Mouse (Mus musculus) neural tube, embryonic 15.5 days (tissue): ENCODE results near the gene Gm10912. TPM values are rescaled to one million over a fixed set of nuclear protein-coding genes. Genes with fewer than 3 reads are reported as not detected.
"Not testable (repeated sequence)": the region's sequence is repeated elsewhere in the genome, so short reads cannot be mapped to it uniquely, and the experiment has no call there.

Experiments
- ATAC-seq: fragments of 200-750 bp; cut with Nextera tagmentation; 2 replicates; pipeline ENCODE4 v1.8.0; 2017; ENCODE audit warnings: mild to moderate bottlenecking, moderate TSS enrichment, moderate library complexity; ENCODE audit not compliant: low FRiP score
- H3K27ac ChIP-seq: fragments of 300-500 bp; sonication (generic); replicated peaks from 2 replicates; pipeline ENCODE4 v1.5.1; 2015; ENCODE audit warnings: mild to moderate bottlenecking, inconsistent platforms
- H3K27me3 ChIP-seq: fragments of 300-500 bp; sonication (generic); replicated peaks from 2 replicates; pipeline ENCODE4 v1.6.1; 2015; ENCODE audit warnings: inconsistent platforms
- H3K36me3 ChIP-seq: fragments of 300-500 bp; sonication (generic); 2 replicates; pipeline ENCODE4 v1.6.1; 2015; ENCODE audit warnings: inconsistent platforms
- H3K4me1 ChIP-seq: fragments of 300-500 bp; sonication (generic); 2 replicates; pipeline ENCODE4 v1.6.1; 2015; ENCODE audit warnings: inconsistent platforms
- H3K4me2 ChIP-seq: fragments of 300-500 bp; sonication (generic); 2 replicates; pipeline ENCODE4 v1.6.1; 2015; ENCODE audit warnings: inconsistent platforms, mild to moderate bottlenecking, moderate library complexity
- H3K4me3 ChIP-seq: fragments of 300-500 bp; sonication (generic); replicated peaks from 2 replicates; pipeline ENCODE4 v1.5.1; 2015; ENCODE audit warnings: mild to moderate bottlenecking, inconsistent platforms
- H3K9ac ChIP-seq: fragments of 300-500 bp; sonication (generic); replicated peaks from 2 replicates; pipeline ENCODE4 v1.6.1; 2015; ENCODE audit warnings: mild to moderate bottlenecking, inconsistent platforms
- H3K9me3 ChIP-seq: fragments of 300-500 bp; sonication (generic); replicated peaks from 2 replicates; pipeline ENCODE4 v1.6.1; 2016; ENCODE audit warnings: inconsistent platforms
- WGBS: fragments of 180-500 bp; shearing (Covaris S2); methylation state at CpG from one replicate; pipeline ENCODE4 v1.1.7; 2015; ENCODE audit warnings: mixed read lengths; 5-methylcytosine and 5-hydroxymethylcytosine counted together
- polyA plus RNA-seq: library from polyadenylated mRNA; unstranded; fragments of >200 nt; fragmentation: Nextera tagmentation; extraction: Ambion mirVana; gene quantifications from 2 replicates; pipeline ENCODE4 v1.2.1, GENCODE M21; 2015

Gene Gm10912
- polyA plus RNA-seq, 1 experiment from 2014 or later: not detected

- no peak overlapping the region for H3K4me3 ChIP-seq
- 35% methylated on average over 2 of the region's 2 CpGs for WGBS
- no peaks in the 10 kb centered on the region for H3K9me3 ChIP-seq
- no peak overlapping the region for H3K27ac ChIP-seq
- no peaks in the 10 kb centered on the region; the same call in 1 of the 2 replicates for H3K4me1 ChIP-seq
- no peaks in the 10 kb centered on the region for H3K27me3 ChIP-seq
- no peak overlapping the region for H3K4me2 ChIP-seq
- H3K9ac ChIP-seq: no peak overlapping the region
- peaks cover 30% of the 10 kb centered on the region for H3K36me3 ChIP-seq
- no peak for ATAC-seq
These were observed 27.4 kb upstream of the Gm10912 start for GRCm38 (mm10) chr2:104038236-104038635.

GRCm38 (mm10) chr2:104041632-104042031 is 24.0 kb upstream of the Gm10912 start:
- no peaks in the 10 kb centered on the region; the same call in 1 of the 2 replicates for H3K4me1 ChIP-seq
- H3K36me3 ChIP-seq: peaks cover 22% of the 10 kb centered on the region
- H3K4me3 ChIP-seq: no peak overlapping the region
- WGBS: 83% methylated on average over 5 of the region's 5 CpGs
- no peaks in the 10 kb centered on the region for H3K9me3 ChIP-seq
- no peak overlapping the region for H3K4me2 ChIP-seq
- H3K9ac ChIP-seq: no peak overlapping the region
- no peak for ATAC-seq
- no peak overlapping the region for H3K27ac ChIP-seq
- no peaks in the 10 kb centered on the region for H3K27me3 ChIP-seq

GRCm38 (mm10) chr2:104042766-104043165 is 22.9 kb upstream of the Gm10912 start:
- Histone ChIP-seq H3K27ac (no peak overlapping the region), H3K4me1 (no peaks in the 10 kb centered on the region; the same call in 1 of the 2 replicates), H3K27me3 (no peaks in the 10 kb centered on the region), H3K4me3 (no peak overlapping the region), H3K36me3 (peaks cover 21% of the 10 kb centered on the region), H3K9me3 (no peaks in the 10 kb centered on the region), H3K9ac (no peak overlapping the region), H3K4me2 (no peak overlapping the region)
- no peak for ATAC-seq
- WGBS: 95% methylated on average over 15 of the region's 15 CpGs

- no peak for ATAC-seq
- H3K9me3 ChIP-seq: no peaks in the 10 kb centered on the region
- H3K27ac ChIP-seq: no peak overlapping the region
- H3K9ac ChIP-seq: no peak overlapping the region
- no peaks in the 10 kb centered on the region for H3K27me3 ChIP-seq
- H3K4me3 ChIP-seq: no peak overlapping the region
- 58% methylated on average over 5 of the region's 5 CpGs for whole genome bisulfite sequencing
- H3K4me2 ChIP-seq: no peak overlapping the region
- no peaks in the 10 kb centered on the region for H3K4me1 ChIP-seq
- peaks cover 30% of the 10 kb centered on the region for H3K36me3 ChIP-seq
These were observed 21.8 kb upstream of the Gm10912 start for GRCm38 (mm10) chr2:104043624-104044478.

GRCm38 (mm10) chr2:104044479-104045080 is 21.0 kb upstream of the Gm10912 start:
- Histone ChIP-seq H3K4me2 (no peak overlapping the region), H3K27me3 (no peaks in the 10 kb centered on the region), H3K9me3 (no peaks in the 10 kb centered on the region), H3K9ac (no peak overlapping the region), H3K4me3 (no peak overlapping the region), H3K36me3 (peaks cover 30% of the 10 kb centered on the region), H3K4me1 (no peaks in the 10 kb centered on the region), H3K27ac (no peak overlapping the region)
- ATAC-seq: no peak
- 91% methylated on average over 1 of the region's 1 CpGs for WGBS

GRCm38 (mm10) chr2:104058381-104058780 is 7.2 kb upstream of the Gm10912 start:
- peaks cover 50% of the 10 kb centered on the region for H3K36me3 ChIP-seq

GRCm38 (mm10) chr2:104058954-104059353 is 6.7 kb upstream of the Gm10912 start:
- no peak overlapping the region for H3K4me3 ChIP-seq
- H3K36me3 ChIP-seq: peaks cover 47% of the 10 kb centered on the region
- WGBS: 96% methylated on average over 4 of the region's 4 CpGs
- H3K4me2 ChIP-seq: no peak overlapping the region
- no peaks in the 10 kb centered on the region for H3K4me1 ChIP-seq
- H3K9ac ChIP-seq: no peak overlapping the region
- no peaks in the 10 kb centered on the region for H3K9me3 ChIP-seq
- no peak for ATAC-seq
- no peaks in the 10 kb centered on the region for H3K27me3 ChIP-seq
- no peak overlapping the region for H3K27ac ChIP-seq

More at GRCm38 (mm10) chr2:104058381-104058780, 7.2 kb upstream of the Gm10912 start:
- no peak overlapping the region for H3K4me2 ChIP-seq
- H3K9me3 ChIP-seq: no peaks in the 10 kb centered on the region
- H3K9ac ChIP-seq: no peak overlapping the region
- no peak overlapping the region for H3K27ac ChIP-seq
- no peaks in the 10 kb centered on the region for H3K27me3 ChIP-seq
- 94% methylated on average over 1 of the region's 1 CpGs for WGBS
- H3K4me1 ChIP-seq: no peaks in the 10 kb centered on the region
- H3K4me3 ChIP-seq: no peak overlapping the region
- no peak for ATAC-seq

GRCm38 (mm10) chr2:104059786-104060185 is 5.8 kb upstream of the Gm10912 start:
- no peaks in the 10 kb centered on the region for H3K27me3 ChIP-seq
- no peaks in the 10 kb centered on the region for H3K4me1 ChIP-seq
- H3K4me3 ChIP-seq: no peak overlapping the region
- WGBS: 83% methylated on average over 10 of the region's 10 CpGs
- no peaks in the 10 kb centered on the region for H3K9me3 ChIP-seq
- no peak overlapping the region for H3K4me2 ChIP-seq
- peaks cover 39% of the 10 kb centered on the region for H3K36me3 ChIP-seq
- H3K9ac ChIP-seq: no peak overlapping the region
- no peak for ATAC-seq
- H3K27ac ChIP-seq: no peak overlapping the region

GRCm38 (mm10) chr2:104060996-104061395 is 4.6 kb upstream of the Gm10912 start:
- no peak for ATAC-seq
- WGBS: 98% methylated on average over 6 of the region's 6 CpGs
- Histone ChIP-seq H3K27ac (no peak overlapping the region), H3K9me3 (no peaks in the 10 kb centered on the region), H3K27me3 (no peaks in the 10 kb centered on the region), H3K36me3 (peaks cover 32% of the 10 kb centered on the region), H3K9ac (no peak overlapping the region), H3K4me2 (no peak overlapping the region), H3K4me1 (no peaks in the 10 kb centered on the region), H3K4me3 (no peak overlapping the region)

- no peak overlapping the region for H3K27ac ChIP-seq
- ATAC-seq: no peak
- no peak overlapping the region for H3K4me3 ChIP-seq
- H3K9me3 ChIP-seq: no peaks in the 10 kb centered on the region
- H3K4me1 ChIP-seq: no peaks in the 10 kb centered on the region
- no peak overlapping the region for H3K4me2 ChIP-seq
- H3K9ac ChIP-seq: no peak overlapping the region
- peaks cover 32% of the 10 kb centered on the region for H3K36me3 ChIP-seq
- no peaks in the 10 kb centered on the region for H3K27me3 ChIP-seq
These were observed 3.0 kb upstream of the Gm10912 start for GRCm38 (mm10) chr2:104062665-104063064.

- H3K4me3 ChIP-seq: no peak overlapping the region
- WGBS: 92% methylated on average over 2 of the region's 2 CpGs
- no peak for ATAC-seq
- peaks cover 27% of the 10 kb centered on the region for H3K36me3 ChIP-seq
- no peak overlapping the region for H3K27ac ChIP-seq
- H3K4me1 ChIP-seq: no peaks in the 10 kb centered on the region
- no peak overlapping the region for H3K9ac ChIP-seq
- no peaks in the 10 kb centered on the region for H3K9me3 ChIP-seq
- no peaks in the 10 kb centered on the region for H3K27me3 ChIP-seq
- no peak overlapping the region for H3K4me2 ChIP-seq
These were observed 1.5 kb upstream of the Gm10912 start for GRCm38 (mm10) chr2:104064152-104064551.

- H3K36me3 ChIP-seq, ATAC-seq, H3K4me1 ChIP-seq, H3K27me3 ChIP-seq, H3K9me3 ChIP-seq, H3K27ac ChIP-seq, H3K4me3 ChIP-seq, H3K9ac ChIP-seq, H3K4me2 ChIP-seq: not testable (repeated sequence)
- 74% methylated on average over 7 of the region's 7 CpGs for WGBS
These were observed 2.8 kb downstream of the Gm10912 start, which contains the start of gene Gm10799 for GRCm38 (mm10) chr2:104068450-104068849. Gene Gm10799 (minus strand): TSS chr2:104068550.
